Mouse (Mus musculus): ENCODE results near the gene Gm42420.

The Gm42420 gene

DNA sequence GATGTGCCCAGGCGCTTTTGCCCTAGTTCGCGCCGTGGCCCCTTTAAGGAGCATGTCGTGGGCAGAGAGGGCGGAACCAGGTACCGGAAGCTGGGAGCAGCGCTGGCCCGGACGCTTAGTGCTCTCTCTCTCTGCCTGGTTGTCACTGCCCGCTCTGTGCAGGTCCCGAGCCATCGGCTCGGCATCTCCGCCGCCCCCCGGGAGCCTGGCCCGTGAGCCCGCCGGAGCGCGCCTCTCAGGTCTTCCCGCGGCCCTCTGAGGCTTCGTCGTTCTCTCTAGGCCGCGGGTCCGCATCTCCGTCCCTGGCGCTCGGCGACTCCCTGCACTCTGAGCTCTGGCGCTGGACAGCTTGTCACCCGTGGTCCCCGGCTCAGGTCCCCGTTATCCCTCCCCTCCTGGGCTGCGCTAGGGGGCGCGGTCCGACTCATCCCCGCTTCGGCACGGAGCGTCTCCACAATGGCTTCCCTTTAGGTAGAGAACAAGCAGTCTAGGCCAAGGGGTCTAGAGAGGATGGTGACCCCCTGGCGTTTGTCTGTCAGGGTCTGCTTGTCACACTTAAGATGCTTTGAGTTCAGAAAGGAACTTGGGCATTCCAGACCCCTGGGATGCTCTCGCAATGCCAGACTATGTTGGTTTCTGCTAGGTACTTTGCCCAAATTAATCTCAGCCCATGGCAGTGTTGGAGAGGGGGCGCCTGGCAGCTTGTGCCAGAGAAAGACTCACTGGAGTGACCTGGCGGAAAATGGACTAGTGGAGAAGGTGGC, 11.6 kb upstream of the Gm42420 start, which contains the start of gene Adck2:
Gene Adck2 (plus strand): TSS at position 83 of the 764 bp plus-strand sequence.
- peak; percentile 61 to 82 for DNase-seq (ENCODE audit: low spot score in 2 of 2)

DNA sequence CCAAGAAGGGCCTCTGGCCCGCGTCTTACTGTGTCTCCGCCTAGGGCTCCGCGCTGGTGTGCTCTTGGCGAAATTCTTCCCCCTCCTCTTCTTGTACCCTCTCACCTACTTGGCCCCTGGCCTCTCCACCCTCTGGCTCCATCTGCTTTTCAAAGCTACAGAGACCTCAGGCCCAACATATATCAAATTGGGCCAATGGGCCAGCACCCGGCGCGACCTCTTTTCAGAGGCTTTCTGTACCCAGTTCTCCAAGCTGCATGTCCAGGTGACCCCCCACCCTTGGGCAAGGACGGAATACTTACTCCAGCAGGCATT, 11.0 kb upstream of the Gm42420 start:
- DNase-seq (ENCODE audit: low spot score in 2 of 2), result no peak

DNA sequence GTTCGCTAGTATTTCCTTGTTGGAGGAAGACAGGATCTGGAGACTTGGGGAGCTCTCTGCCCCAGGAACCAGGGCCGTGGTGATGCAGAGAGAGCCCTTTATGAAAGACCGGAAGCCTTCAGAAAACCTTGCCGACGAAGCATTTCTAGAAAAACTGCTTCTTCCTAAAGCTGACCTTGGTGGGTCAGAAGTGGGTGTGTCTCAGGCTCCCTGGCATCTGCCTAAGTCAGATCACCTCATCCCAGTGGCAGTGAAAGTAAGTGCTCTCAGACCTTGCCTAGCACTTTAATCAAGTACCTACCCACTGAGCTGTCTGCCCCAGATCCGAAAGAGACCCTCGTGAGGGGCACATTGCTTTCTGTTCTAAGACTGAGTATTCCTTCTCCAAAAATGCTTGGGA, 10.6 kb upstream of the Gm42420 start:
- no peak for DNase-seq (ENCODE audit: low spot score in 2 of 2)

DNA sequence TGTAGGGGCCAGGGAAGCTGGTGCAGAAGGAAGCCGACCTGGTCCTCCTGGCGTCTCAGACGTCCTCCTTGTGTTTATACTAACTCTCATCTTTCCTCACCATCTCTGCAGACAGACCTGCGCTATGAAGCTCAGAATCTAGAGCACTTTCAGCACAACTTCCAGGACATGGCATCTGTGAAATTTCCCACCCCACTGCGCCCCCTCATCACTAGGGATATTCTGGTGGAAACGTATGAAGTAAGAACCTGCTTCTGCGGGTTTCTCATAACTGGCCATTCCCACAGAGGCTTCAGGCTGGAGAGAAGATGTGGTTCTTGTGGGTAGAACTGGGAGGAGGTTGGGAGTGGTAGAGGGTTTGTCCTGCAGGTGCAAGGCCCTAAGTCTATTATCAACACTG, 6.0 kb upstream of the Gm42420 start:
- no peak for DNase-seq (ENCODE audit: low spot score in 2 of 2)

DNA sequence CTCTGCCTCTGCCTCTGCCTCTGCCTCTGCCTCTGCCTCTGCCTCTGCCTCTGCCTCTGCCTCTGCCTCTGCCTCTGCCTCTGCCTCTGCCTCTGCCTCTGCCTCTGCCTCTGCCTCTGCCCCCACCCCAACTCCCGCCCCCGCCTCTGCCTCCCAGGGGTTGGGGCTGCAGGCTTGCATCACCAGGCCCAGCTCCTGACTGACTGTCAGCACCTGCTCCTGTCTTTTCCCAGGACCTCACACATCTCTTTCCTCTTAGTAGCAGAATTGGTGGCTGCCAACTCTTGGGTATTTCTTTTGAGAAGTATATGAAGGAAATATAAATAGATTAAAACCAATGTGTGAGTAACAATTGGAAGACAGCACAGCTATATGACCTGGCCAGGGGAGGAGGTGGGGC, 5.0 kb upstream of the Gm42420 start:
- no peak for DNase-seq (ENCODE audit: low spot score in 2 of 2)

DNA sequence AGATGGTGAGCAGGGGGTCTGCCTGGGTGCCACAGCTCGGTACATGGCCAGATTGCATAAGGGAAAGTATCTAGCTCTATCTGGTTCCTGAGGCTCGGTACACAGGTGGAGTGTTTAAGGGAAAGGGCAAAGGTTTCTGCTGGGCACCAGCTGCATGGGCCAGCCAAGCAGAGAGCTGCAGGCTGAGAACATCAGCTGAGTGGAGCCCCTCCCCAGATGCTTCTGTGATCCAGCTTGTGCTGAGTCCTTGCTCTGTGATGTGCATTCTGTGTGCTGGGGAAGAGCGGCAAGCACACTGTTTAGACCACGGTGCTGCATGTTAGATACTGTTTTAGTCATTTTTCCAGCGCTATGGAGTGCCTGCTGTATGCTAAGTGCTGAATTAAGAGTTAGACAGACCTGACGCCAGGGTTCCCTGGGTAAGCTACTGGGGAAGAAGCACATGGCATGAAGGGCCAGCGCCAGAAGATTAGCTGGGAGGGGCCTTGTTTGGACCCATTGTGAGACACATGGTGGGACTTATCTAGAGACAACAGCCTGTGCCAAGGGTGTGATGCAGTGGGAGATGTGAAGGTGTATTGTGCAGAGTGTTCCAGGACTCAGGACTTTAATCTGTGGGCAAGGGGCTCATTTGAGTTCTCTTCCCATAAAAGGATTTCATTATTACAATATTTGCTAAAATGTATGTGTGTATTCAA, 4.3 kb upstream of the Gm42420 start:
- peak in 1 of 2 experiments; percentile 25 for DNase-seq (ENCODE audit: low spot score in 2 of 2)

DNA sequence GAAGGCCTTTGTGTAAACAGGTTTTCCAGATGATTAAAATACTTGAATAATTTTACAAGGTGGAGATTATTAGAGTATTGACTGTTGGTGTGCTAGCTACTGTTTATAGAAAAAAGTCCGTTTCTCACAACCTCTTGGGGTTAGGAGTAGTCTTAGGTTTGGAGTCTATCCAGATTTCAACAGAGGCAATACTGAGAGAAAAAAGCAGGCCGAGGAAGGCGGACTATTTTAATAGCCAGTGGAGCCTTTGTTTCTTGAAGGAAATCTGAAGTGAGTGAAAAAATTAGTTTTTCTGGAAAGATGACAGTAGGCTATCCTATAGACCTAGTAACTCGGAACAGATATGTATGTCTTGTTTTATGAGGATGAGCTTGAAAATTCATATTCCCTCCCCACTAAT, 5.9 kb downstream of the Gm42420 start:
- no peak for DNase-seq (ENCODE audit: low spot score in 2 of 2)

DNA sequence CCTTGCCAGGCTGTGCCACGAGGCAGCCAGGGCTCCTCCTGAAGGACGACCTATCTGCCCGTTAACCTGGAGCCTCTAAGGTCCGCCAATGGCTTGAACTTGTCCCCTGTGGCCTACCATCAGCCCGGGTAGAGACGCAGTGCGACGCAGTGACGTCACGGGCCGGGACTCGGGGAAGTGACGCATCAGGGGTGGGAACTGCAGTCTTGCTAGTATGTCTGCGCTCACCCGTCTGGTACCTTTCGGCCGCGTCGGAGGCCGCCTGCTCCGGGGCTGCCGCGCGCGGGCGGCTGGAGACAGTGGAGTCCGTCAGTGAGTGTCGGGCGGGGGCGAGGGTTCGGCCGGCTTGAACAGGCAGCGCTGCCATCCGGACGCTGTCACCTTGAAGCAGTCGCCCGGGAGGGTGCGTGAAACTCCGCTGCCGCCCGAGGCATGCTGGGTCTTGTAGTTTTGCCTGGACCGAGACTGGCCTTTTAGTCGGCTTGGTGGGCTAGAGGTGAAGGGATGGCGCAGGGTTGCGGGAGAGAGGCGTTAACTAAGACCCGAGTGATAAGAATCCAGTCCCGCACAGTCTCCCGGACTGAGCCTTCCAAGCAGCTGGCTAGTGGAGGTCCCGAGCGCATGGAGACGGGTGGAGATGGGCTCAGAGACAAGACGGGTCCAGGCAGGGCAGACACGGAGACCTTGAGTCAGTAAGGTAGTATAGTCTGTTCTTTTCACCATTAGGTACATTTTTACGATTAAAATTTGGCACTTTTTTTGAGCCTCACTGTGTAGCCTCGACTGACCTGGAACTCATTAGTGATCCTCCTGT, 7.1 kb downstream of the Gm42420 start, which contains the start of gene Ndufb2:
Gene Ndufb2 (plus strand): TSS at position 174 of the 814 bp plus-strand sequence.
- peak; percentile 90 to 95 for DNase-seq (ENCODE audit: low spot score in 2 of 2)

DNA sequence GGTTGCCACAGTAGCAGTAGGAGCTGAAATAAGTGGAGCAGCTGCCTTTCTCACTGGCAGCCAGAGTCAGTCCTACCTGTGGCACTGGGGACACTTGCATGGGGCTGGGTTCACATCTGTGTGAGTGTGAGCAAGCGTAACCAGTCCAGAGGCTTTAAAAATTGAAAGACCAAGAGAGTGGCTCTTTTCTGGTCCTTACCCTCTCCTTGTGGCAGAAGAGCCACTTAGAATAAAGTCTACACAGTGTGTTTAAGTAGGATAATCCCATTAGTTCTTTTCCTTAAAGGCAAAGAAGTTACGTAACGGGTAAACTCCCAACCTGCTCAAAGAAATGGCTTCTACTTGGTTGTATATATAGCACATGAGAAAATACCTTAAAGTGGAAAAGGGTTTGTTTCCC, 15.3 kb downstream of the Gm42420 start:
- no peak for DNase-seq (ENCODE audit: low spot score in 2 of 2)

DNA sequence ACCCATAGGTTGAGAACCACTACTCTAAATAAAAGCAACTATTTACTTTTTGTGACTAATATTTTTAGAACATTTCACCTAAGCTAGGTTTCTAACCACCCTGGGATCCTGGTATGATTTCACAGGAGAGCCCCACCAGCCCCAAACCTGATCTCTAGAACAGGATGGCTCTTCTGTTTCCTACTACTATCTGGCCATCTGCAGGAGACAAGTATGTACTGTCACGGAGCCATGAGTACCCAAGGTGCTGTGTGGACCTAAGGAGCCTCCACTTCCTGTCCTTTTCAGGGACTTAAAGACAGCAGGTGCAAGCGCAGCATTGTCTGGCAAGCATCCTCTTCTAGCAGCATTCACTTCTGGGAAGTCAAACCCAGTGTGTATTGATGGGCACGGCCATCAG, 16.3 kb downstream of the Gm42420 start:
- no peak for DNase-seq (ENCODE audit: low spot score in 2 of 2)

DNA sequence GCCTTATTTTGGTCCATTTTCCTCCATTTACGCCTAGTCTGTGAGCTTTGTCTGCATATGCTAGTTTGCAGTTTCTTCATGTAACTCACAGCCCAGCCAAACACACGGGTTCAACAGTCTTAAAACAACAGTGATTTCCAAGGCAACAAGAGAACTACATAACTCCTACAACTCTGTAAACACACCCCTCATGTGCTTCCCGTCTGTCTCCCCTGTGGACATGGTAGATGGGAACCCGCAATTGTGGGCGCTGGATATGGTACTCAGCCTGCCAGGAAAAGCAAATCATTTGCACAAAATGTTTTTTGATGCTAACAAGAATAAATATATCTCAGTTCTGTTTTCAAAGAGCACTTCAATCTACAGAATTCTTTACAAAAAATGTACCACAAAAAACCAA, 19.0 kb downstream of the Gm42420 start:
- no peak for DNase-seq (ENCODE audit: low spot score in 2 of 2)

DNA sequence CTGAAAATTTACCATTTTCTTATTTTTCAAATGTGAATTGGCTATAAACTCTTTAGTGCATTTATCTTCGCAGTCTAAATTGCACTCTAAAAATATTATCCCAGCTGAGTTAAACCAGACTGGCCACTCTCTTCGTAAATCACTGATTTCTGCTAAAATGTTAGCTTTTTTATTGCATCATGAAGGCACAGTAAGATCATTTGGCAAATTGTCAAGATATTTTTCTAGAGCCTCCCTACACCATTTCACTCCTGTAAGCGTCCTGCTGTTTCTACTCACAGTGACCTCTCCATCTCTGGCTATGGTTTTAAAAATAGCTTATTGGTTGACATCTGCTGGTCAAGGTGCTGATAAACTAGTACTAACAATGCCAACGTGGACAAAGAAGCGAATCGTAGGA, 20.5 kb downstream of the Gm42420 start:
- no peak for DNase-seq (ENCODE audit: low spot score in 2 of 2)

DNA sequence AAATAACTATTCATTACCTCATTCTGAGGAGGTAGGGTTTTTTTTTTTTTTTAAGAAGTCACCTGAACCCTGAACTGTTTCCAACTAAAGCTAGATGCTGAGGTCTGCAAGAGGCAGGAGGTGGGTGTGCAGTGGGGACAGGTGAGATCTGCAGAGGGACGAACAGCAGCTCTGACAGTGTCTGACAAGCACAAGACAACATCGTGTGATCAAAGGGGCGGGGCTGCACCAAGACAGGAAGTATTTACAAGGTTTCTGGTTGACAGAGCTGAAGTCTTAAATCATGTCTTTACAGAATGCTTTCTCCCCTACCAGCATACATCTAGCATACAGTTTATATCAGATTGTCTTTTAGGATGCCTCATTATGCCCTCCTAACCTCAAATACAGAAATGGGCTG, 21.3 kb downstream of the Gm42420 start:
- DNase-seq (ENCODE audit: low spot score in 2 of 2), result peak in 1 of 2 experiments; percentile 56

DNA sequence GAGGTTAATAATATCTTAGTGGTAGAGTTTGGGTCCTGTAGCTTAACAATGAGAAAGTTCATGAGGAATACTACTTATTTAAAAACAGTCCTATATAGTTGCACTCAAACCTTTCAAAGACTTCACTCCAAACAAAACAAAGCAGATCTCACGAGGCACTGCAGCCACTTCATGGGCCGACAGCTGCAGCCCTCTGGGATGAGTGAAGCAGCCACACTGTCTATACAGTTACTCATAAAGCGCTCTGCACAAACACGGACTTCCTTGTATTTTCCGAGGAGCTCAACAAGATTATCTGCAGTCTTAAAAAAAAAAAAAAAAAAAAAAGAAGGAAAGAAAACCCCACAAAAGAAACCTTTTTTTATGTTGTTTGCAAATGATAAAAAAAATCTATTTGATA, 21.8 kb downstream of the Gm42420 start:
- no peak for DNase-seq (ENCODE audit: low spot score in 2 of 2)

DNA sequence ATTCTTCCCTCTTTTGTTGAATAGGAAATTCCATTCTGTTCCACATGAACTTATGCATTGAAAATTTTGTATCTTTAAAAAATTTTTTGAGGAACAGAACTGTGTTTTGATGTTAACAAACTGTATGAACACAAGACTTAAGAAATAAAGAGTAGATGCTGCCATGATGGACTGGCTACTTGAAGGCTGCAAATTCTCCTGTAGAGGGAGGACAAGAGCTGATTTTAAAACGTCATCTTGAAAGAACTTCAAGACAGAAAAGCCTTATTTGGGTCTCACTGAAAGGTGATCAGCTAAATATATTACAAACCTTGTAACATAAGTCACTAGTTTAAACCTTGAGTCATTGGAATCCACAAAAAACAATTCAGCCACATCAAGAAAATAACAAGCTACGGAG, 24.7 kb downstream of the Gm42420 start:
- no peak for DNase-seq (ENCODE audit: low spot score in 2 of 2)

DNA sequence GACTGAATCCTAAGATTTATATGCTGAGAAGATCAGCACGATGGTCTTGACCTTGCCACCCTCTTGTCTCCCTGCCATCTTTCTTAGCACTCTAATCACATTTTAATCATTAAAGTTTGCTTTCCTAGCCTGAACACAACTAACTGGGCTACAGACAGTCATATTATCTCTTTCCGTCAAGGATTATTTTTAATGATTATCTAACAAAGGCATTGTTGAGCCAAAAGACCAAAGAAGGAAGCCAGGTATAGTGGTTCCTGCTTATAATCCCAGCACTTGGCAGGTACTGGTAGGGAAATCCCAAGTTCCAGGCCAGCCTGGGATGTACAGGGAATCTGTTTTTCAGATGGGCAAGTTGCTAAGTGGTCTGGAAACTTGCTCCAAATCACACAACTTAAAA, 25.7 kb downstream of the Gm42420 start:
- no peak for DNase-seq (ENCODE audit: low spot score in 2 of 2)

All from spleen, postnatal 10 days (tissue).